Mouse (Mus musculus) cortical plate, adult 2 months (tissue): ENCODE results near the gene 1810010H24Rik.

ENCODE experiments used
- CTCF ChIP-seq: fragments of 200-500 bp; IDR thresholded peaks from 2 replicates; pipeline ENCODE4 v1.5.1; 2011; ENCODE audit warnings: mild to moderate bottlenecking, control low read depth, low read length; ENCODE audit not compliant: insufficient read depth; ENCODE audit errors: extremely low read depth
- POLR2A ChIP-seq: fragments of 200-500 bp; IDR thresholded peaks from 2 replicates; pipeline ENCODE4 v1.6.1; 2011; ENCODE audit warnings: mild to moderate bottlenecking, low read length, control low read depth; ENCODE audit not compliant: insufficient read depth; ENCODE audit errors: extremely low read depth

- TF ChIP-seq CTCF (no peak), POLR2A (no peak)
These were observed 6.2 kb upstream of the 1810010H24Rik start for GRCm38 (mm10) chr11:107019318-107019717.
